Mouse (Mus musculus) neural tube, embryonic 14.5 days (tissue): ENCODE measurements around the gene Them7. TPM values are rescaled to one million over a fixed set of nuclear protein-coding genes. Genes with fewer than 3 reads are reported as not detected.

Experiments
- ATAC-seq: fragments of 200-750 bp; cut with Nextera tagmentation; 2 replicates; pipeline ENCODE4 v1.8.0; 2017; ENCODE audit warnings: low read depth, mild to moderate bottlenecking, moderate TSS enrichment, moderate library complexity
- H3K27ac ChIP-seq: fragments of 300-500 bp; sonication (generic); 2 replicates; pipeline ENCODE4 v1.5.1; 2014; ENCODE audit warnings: low read depth, mild to moderate bottlenecking, control low read depth, low read length, moderate library complexity, mixed read lengths
- H3K27me3 ChIP-seq: fragments of 300-500 bp; sonication (generic); 2 replicates; pipeline ENCODE4 v1.6.1; 2014; ENCODE audit warnings: low read length; ENCODE audit not compliant: control insufficient read depth, insufficient read depth
- H3K36me3 ChIP-seq: fragments of 300-500 bp; sonication (generic); 2 replicates; pipeline ENCODE4 v1.6.1; 2014; ENCODE audit warnings: low read length, mixed read lengths; ENCODE audit not compliant: control insufficient read depth, insufficient read depth
- H3K4me1 ChIP-seq: fragments of 300-500 bp; sonication (generic); 2 replicates; pipeline ENCODE4 v1.6.1; 2014; ENCODE audit warnings: low read length; ENCODE audit not compliant: control insufficient read depth, insufficient read depth
- H3K4me2 ChIP-seq: fragments of 300-500 bp; sonication (generic); 2 replicates; pipeline ENCODE4 v1.6.1; 2014; ENCODE audit warnings: mild to moderate bottlenecking, low read depth, low read length, control low read depth
- H3K4me3 ChIP-seq: fragments of 300-500 bp; sonication (generic); 2 replicates; pipeline ENCODE4 v1.5.1; 2014; ENCODE audit warnings: low read depth, low read length, control low read depth, mixed read lengths
- H3K9ac ChIP-seq: fragments of 300-500 bp; sonication (generic); replicated peaks from 2 replicates; pipeline ENCODE4 v1.6.1; 2014; ENCODE audit warnings: low read depth, mild to moderate bottlenecking, control low read depth, low read length, mixed read lengths
- H3K9me3 ChIP-seq: fragments of 300-500 bp; sonication (generic); 2 replicates; pipeline ENCODE4 v1.6.1; 2016; ENCODE audit warnings: low read length; ENCODE audit not compliant: control insufficient read depth
- WGBS: fragments of 180-500 bp; shearing (Covaris S2); extraction: QIAGEN DNeasy Blood & Tissue Kit; methylation state at CpG from one replicate; pipeline ENCODE4 v1.1.7; 2014; 5-methylcytosine and 5-hydroxymethylcytosine counted together
- polyA plus RNA-seq: library from polyadenylated mRNA; unstranded; fragments of >200 nt; fragmentation: Nextera tagmentation; extraction: Ambion mirVana; gene quantifications from 2 replicates; pipeline ENCODE4 v1.2.1, GENCODE M21; 2014

Them7 gene
- polyA plus RNA-seq, 1 experiment from 2014 or later, result 0.20 TPM

- Histone ChIP-seq H3K27ac (no peak overlapping the region), H3K9ac (no peak overlapping the region), H3K36me3 (no peaks in the 10 kb centered on the region), H3K27me3 (no peaks in the 10 kb centered on the region), H3K9me3 (no peaks in the 10 kb centered on the region), H3K4me3 (no peak overlapping the region), H3K4me1 (no peaks in the 10 kb centered on the region), H3K4me2 (no peak overlapping the region)
- 71% methylated on average over 9 of the region's 9 CpGs for WGBS
- no peak for ATAC-seq
Measured at GRCm38 (mm10) chr2:105206563-105207174, 17.5 kb upstream of the Them7 start.

DNA sequence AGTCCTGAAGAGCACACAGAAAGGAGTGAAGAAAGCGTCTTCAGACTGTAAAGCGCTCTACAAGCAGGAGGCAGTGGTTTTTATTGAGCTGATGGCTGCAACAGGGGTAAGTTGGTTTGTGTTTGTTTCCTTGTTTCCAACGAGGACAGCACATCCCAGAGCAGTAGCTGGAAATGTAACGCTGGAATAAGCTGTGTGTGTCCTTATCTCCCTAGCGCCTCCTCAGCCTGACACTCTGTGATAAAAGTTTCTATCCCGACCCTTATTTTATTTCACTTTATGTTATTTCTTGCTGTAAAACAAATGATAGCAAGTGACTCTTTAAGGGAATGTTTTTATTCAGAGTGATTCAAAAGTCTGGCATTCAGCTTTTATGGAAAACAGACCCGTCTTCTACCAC is 11.3 kb upstream of the Them7 start:
- H3K27me3 ChIP-seq, result no peaks in the 10 kb centered on the region
- H3K9ac ChIP-seq, result no peak overlapping the region
- ATAC-seq, result no peak
- H3K27ac ChIP-seq, result no peak overlapping the region
- no peaks in the 10 kb centered on the region for H3K36me3 ChIP-seq
- no peak overlapping the region for H3K4me2 ChIP-seq
- no peak overlapping the region for H3K4me3 ChIP-seq
- H3K9me3 ChIP-seq, result no peaks in the 10 kb centered on the region
- WGBS, result 79% methylated on average over 7 of the region's 7 CpGs
- no peaks in the 10 kb centered on the region for H3K4me1 ChIP-seq

GRCm38 (mm10) chr2:105215914-105216313 is 8.2 kb upstream of the Them7 start:
- WGBS, result 40% methylated on average over 8 of the region's 8 CpGs
- Histone ChIP-seq H3K4me3 (no peak overlapping the region), H3K4me2 (no peak overlapping the region)

DNA sequence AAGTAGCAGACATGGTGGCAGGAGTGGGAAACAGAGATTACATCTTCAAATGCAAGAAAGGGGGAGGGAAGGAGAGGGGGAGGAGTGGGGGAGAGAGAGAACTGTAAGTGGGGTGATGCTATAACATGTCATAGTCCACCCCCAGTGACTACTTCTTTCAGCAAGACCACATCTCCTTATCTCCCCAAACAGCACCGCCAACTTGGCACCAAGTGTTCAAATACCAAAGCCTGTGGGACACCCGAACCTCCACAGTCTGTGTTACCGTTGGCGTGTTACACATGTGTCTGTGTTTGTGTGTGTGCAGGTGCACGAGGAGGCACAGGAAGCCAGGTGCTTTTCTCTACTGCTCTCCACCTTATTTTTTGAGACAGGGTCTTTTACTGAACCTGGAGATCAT is 4.9 kb upstream of the Them7 start:
- H3K4me1 ChIP-seq, result no peaks in the 10 kb centered on the region
- ATAC-seq, result no peak
- 92% methylated on average over 5 of the region's 5 CpGs for WGBS
- H3K4me2 ChIP-seq, result no peak overlapping the region
- peaks cover 4% of the 10 kb centered on the region; the same call in 1 of the 2 replicates for H3K27me3 ChIP-seq
- no peak overlapping the region for H3K27ac ChIP-seq
- H3K4me3 ChIP-seq, result no peak overlapping the region
- no peaks in the 10 kb centered on the region for H3K9me3 ChIP-seq
- no peak overlapping the region for H3K9ac ChIP-seq
- no peaks in the 10 kb centered on the region for H3K36me3 ChIP-seq

More at GRCm38 (mm10) chr2:105215914-105216313, 8.2 kb upstream of the Them7 start:
- no peaks in the 10 kb centered on the region for H3K9me3 ChIP-seq
- no peaks in the 10 kb centered on the region for H3K36me3 ChIP-seq
- ATAC-seq, result no peak
- H3K4me1 ChIP-seq, result no peaks in the 10 kb centered on the region
- H3K27me3 ChIP-seq, result no peaks in the 10 kb centered on the region
- no peak overlapping the region for H3K9ac ChIP-seq
- H3K27ac ChIP-seq, result no peak overlapping the region

DNA sequence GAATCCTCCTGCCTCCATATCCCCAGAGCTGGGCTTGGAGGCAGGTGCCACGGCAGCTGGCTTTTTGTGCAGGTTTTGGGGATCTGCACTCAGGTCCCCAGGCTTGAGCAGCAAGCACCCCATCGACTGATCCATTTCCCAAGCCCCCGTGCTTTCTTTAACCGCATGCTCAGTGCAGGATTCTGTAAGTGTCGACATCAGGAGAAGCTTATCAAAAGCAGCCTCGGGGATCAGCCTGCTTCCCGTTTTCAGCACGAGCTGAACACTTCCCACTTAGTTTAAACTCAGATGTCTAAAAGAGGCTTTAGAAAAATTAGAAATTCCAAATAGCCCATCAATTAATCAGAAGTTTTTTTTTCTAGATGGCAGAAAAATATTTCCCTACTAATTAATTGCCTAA is 4.5 kb upstream of the Them7 start:
- ATAC-seq, result no peak
- Histone ChIP-seq H3K4me1 (no peaks in the 10 kb centered on the region), H3K9me3 (no peaks in the 10 kb centered on the region), H3K27ac (no peak overlapping the region), H3K4me3 (no peak overlapping the region), H3K27me3 (peaks cover 4% of the 10 kb centered on the region; the same call in 1 of the 2 replicates), H3K4me2 (no peak overlapping the region), H3K9ac (no peak overlapping the region), H3K36me3 (no peaks in the 10 kb centered on the region)
- WGBS, result 76% methylated on average over 8 of the region's 8 CpGs

DNA sequence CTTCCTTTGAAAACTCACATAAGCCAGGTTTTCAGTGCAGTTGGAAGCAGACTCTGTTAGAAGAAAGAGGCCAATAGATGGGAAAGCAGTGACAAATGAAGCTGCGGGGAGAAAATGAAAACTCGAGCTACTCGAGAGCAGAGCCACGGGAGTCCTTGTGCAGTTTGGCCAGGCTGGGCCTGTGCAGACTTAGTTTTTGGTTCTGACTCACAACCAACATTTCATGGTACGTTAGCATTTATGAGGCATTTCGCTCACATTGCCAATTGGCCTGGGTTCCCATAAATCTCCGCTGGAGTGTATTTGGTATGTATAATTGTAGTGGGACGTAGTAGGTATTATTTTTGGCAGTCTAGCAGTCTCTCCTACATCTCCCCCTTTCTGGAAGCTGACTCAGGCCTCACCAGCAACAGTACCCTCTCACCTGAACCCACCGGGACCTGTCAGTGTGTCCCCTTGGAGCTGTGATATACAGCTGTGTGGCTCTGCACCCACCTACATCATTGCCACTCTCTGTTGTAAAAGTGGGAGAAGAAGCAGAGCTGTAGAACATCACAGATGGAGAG is 3.3 kb upstream of the Them7 start:
- Histone ChIP-seq H3K9me3 (no peaks in the 10 kb centered on the region), H3K9ac (no peak overlapping the region), H3K4me2 (no peak overlapping the region), H3K4me1 (no peaks in the 10 kb centered on the region), H3K27me3 (peaks cover 8% of the 10 kb centered on the region; the same call in 1 of the 2 replicates), H3K36me3 (no peaks in the 10 kb centered on the region), H3K27ac (no peak overlapping the region), H3K4me3 (no peak overlapping the region)
- no peak for ATAC-seq
- WGBS, result 47% methylated on average over 9 of the region's 9 CpGs

DNA sequence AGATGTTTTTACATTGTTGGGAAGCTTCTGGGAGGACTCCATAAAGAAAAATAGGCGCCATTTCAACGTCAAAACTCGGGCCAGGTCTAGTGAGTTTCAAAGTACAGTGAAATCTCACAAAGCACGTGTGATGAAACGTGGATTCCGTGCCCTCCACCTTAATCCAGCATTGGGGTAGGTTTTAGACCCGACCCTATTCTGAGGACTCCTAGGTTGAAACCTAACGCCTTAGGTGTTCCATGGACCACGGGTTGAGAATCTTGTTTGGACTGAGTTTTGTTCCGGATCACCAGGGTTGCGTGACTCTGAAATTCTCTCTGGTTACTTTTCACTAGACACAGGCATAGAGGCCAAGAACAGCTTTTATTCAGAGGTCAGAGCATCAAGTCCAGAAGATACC is 514 bp upstream of the Them7 start:
- H3K9ac ChIP-seq, result no peak overlapping the region
- no peaks in the 10 kb centered on the region for H3K9me3 ChIP-seq
- no peak overlapping the region for H3K4me3 ChIP-seq
- ATAC-seq, result no peak
- WGBS, result 91% methylated on average over 11 of the region's 11 CpGs
- H3K27me3 ChIP-seq, result peaks cover 8% of the 10 kb centered on the region; the same call in 1 of the 2 replicates
- no peak overlapping the region for H3K27ac ChIP-seq
- no peaks in the 10 kb centered on the region for H3K36me3 ChIP-seq
- H3K4me1 ChIP-seq, result no peaks in the 10 kb centered on the region
- H3K4me2 ChIP-seq, result no peak overlapping the region

DNA sequence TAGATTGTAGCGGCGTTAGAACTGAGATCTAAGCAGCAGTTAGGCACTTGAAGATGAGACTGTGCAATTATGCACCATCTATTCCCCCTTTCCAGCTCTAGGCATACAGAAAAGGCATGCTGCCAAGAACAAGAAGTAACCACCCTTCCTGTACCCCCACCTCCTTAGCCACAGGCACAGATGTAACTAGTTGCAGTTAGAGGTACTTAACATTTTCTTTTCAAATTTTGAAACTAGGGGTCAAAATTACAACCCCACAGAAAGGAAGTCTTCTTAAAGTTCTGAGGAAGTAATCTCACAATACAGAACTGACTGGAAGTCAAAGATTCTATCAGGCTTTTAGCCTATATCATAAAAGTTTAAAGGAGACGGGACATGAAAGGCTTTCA is 861 bp downstream of the Them7 start:
- Histone ChIP-seq H3K4me1 (no peaks in the 10 kb centered on the region), H3K4me3 (no peak overlapping the region), H3K4me2 (no peak overlapping the region), H3K27me3 (peaks cover 8% of the 10 kb centered on the region; the same call in 1 of the 2 replicates), H3K27ac (no peak overlapping the region), H3K36me3 (no peaks in the 10 kb centered on the region), H3K9ac (no peak overlapping the region), H3K9me3 (no peaks in the 10 kb centered on the region)
- ATAC-seq, result no peak
- 59% methylated on average over 3 of the region's 3 CpGs for WGBS

- WGBS, result 66% methylated on average over 7 of the region's 7 CpGs
- peaks cover 8% of the 10 kb centered on the region; the same call in 1 of the 2 replicates for H3K27me3 ChIP-seq
- H3K4me3 ChIP-seq, result no peak overlapping the region
- H3K4me2 ChIP-seq, result no peak overlapping the region
- H3K9me3 ChIP-seq, result no peaks in the 10 kb centered on the region
- ATAC-seq, result no peak
- H3K36me3 ChIP-seq, result no peaks in the 10 kb centered on the region
- no peak overlapping the region for H3K27ac ChIP-seq
- H3K9ac ChIP-seq, result no peak overlapping the region
- no peaks in the 10 kb centered on the region for H3K4me1 ChIP-seq
Measured at GRCm38 (mm10) chr2:105226297-105226958, 2.3 kb downstream of the Them7 start.
